Mouse (Mus musculus): ENCODE results near the gene Pdzk1. TPM values are rescaled to one million over a fixed set of nuclear protein-coding genes. Genes with fewer than 3 reads are reported as not detected.

The Pdzk1 gene
- polyA plus RNA-seq, 1 experiment from 2014 or later, result 0.20 TPM

GRCm38 (mm10) chr3:96902336-96902999, 73.4 kb downstream of the Pdzk1 start:
- Histone ChIP-seq H3K4me1 (replicated peaks; ENCODE audit: control insufficient read depth, insufficient read depth, low read length) (peaks cover 9% of the 10 kb centered on the region; the same call in 1 of the 2 replicates), H3K27me3 (replicated peaks; ENCODE audit: control insufficient read depth, insufficient read depth, low read length) (peaks cover 6% of the 10 kb centered on the region; the same call in 1 of the 2 replicates), H3K36me3 (ENCODE audit: control insufficient read depth, insufficient read depth) (peaks cover 4% of the 10 kb centered on the region; the same call in 1 of the 2 replicates), H3K9me3 (ENCODE audit: control insufficient read depth, low read length) (no peaks in the 10 kb centered on the region), H3K9ac (replicated peaks; ENCODE audit: low read depth, low read length) (no peak overlapping the region), H3K4me2 (ENCODE audit: low read length) (no peak overlapping the region), H3K4me3 (replicated peaks; ENCODE audit: low read length) (no peak overlapping the region), H3K27ac (ENCODE audit: low read length) (no peak overlapping the region)
- WGBS, result 92% methylated on average over 4 of the region's 4 CpGs
- no peak for ATAC-seq

- peaks cover 9% of the 10 kb centered on the region; the same call in 1 of the 2 replicates for H3K4me1 ChIP-seq (replicated peaks; ENCODE audit: control insufficient read depth, insufficient read depth, low read length)
- ATAC-seq, result 0 out of 2 replicates have a peak, but pooled peaks have one; percentile 7
- H3K9me3 ChIP-seq (ENCODE audit: control insufficient read depth, low read length), result no peaks in the 10 kb centered on the region
- H3K27ac ChIP-seq (ENCODE audit: low read length), result no peak within 1 kb of the TSS
- peak within 1 kb of the TSS; percentile 60 for H3K4me3 ChIP-seq (replicated peaks; ENCODE audit: low read length)
- WGBS, result 11% methylated on average over 14 of the region's 14 CpGs
- H3K4me2 ChIP-seq (ENCODE audit: low read length), result peak within 1 kb of the TSS; percentile 60
- no peaks in the 10 kb centered on the region for H3K36me3 ChIP-seq (ENCODE audit: control insufficient read depth, insufficient read depth)
- peaks cover 9% of the 10 kb centered on the region; the same call in 1 of the 2 replicates for H3K27me3 ChIP-seq (replicated peaks; ENCODE audit: control insufficient read depth, insufficient read depth, low read length)
- peak within 1 kb of the TSS; percentile 75 for H3K9ac ChIP-seq (replicated peaks; ENCODE audit: low read depth, low read length)
These were observed 75.3 kb downstream of the Pdzk1 start, which contains the start of gene Gja5 for GRCm38 (mm10) chr3:96904393-96904792. Gja5 (plus strand) TSS chr3:96904693.

- Histone ChIP-seq H3K4me3 (replicated peaks; ENCODE audit: low read length) (peak within 1 kb of the TSS; percentile 60), H3K9ac (replicated peaks; ENCODE audit: low read depth, low read length) (peak within 1 kb of the TSS; percentile 75), H3K9me3 (ENCODE audit: control insufficient read depth, low read length) (no peaks in the 10 kb centered on the region), H3K4me1 (replicated peaks; ENCODE audit: control insufficient read depth, insufficient read depth, low read length) (peaks cover 9% of the 10 kb centered on the region; the same call in 1 of the 2 replicates), H3K4me2 (ENCODE audit: low read length) (peak within 1 kb of the TSS; percentile 60), H3K36me3 (ENCODE audit: control insufficient read depth, insufficient read depth) (no peaks in the 10 kb centered on the region), H3K27me3 (replicated peaks; ENCODE audit: control insufficient read depth, insufficient read depth, low read length) (peaks cover 9% of the 10 kb centered on the region; the same call in 1 of the 2 replicates), H3K27ac (ENCODE audit: low read length) (no peak within 1 kb of the TSS)
- WGBS, result under 1% methylated on average over 40 of the region's 40 CpGs
- peak; percentile 96 for ATAC-seq
These were observed 75.9 kb downstream of the Pdzk1 start, which contains the start of gene Gpr89 for GRCm38 (mm10) chr3:96904851-96905541. Gpr89 (minus strand) TSS chr3:96905346.

GRCm38 (mm10) chr3:96905592-96905991, 76.5 kb downstream of the Pdzk1 start:
- H3K9me3 ChIP-seq (ENCODE audit: control insufficient read depth, low read length), result no peaks in the 10 kb centered on the region
- no peak overlapping the region for H3K27ac ChIP-seq (ENCODE audit: low read length)
- peaks cover 9% of the 10 kb centered on the region; the same call in 1 of the 2 replicates for H3K4me1 ChIP-seq (replicated peaks; ENCODE audit: control insufficient read depth, insufficient read depth, low read length)
- peak overlapping the region; percentile 60 for H3K4me3 ChIP-seq (replicated peaks; ENCODE audit: low read length)
- H3K27me3 ChIP-seq (replicated peaks; ENCODE audit: control insufficient read depth, insufficient read depth, low read length), result peaks cover 9% of the 10 kb centered on the region; the same call in 1 of the 2 replicates
- ATAC-seq, result peak; percentile 43
- peak overlapping the region; percentile 60 for H3K4me2 ChIP-seq (ENCODE audit: low read length)
- peak overlapping the region; percentile 75 for H3K9ac ChIP-seq (replicated peaks; ENCODE audit: low read depth, low read length)
- H3K36me3 ChIP-seq (ENCODE audit: control insufficient read depth, insufficient read depth), result no peaks in the 10 kb centered on the region
- 46% methylated on average over 9 of the region's 9 CpGs for WGBS

Other genes with a start within 250 kb of the Pdzk1 start
- 38.7 and 43.1 TPM in 2 replicates for gene Polr3gl, start 235.1 kb upstream of the Pdzk1 start, polyA plus RNA-seq (2015; fragmentation: Nextera tagmentation; extraction: Ambion mirVana)
- gene Ankrd34a, start 232.6 kb upstream of the Pdzk1 start, polyA plus RNA-seq (2015; fragmentation: Nextera tagmentation; extraction: Ambion mirVana), result 16.2 and 21.9 TPM in 2 replicates
- gene Lix1l, start 228.1 kb upstream of the Pdzk1 start, polyA plus RNA-seq (2015; fragmentation: Nextera tagmentation; extraction: Ambion mirVana), result 6.3 and 7.5 TPM in 2 replicates
- gene Rbm8a, start 199.4 kb upstream of the Pdzk1 start, polyA plus RNA-seq (2015; fragmentation: Nextera tagmentation; extraction: Ambion mirVana), result 123 and 132 TPM in 2 replicates
- gene Pex11b, start 193.9 kb upstream of the Pdzk1 start, polyA plus RNA-seq (2015; fragmentation: Nextera tagmentation; extraction: Ambion mirVana), result 55.1 and 61.6 TPM in 2 replicates
- gene Gm42957, start 193.8 kb upstream of the Pdzk1 start, polyA plus RNA-seq (2015; fragmentation: Nextera tagmentation; extraction: Ambion mirVana), result 0.10 and 0.13 TPM in 2 replicates
- gene Itga10, start 183.7 kb upstream of the Pdzk1 start, polyA plus RNA-seq (2015; fragmentation: Nextera tagmentation; extraction: Ambion mirVana), result 0.75 and 1.3 TPM in 2 replicates
- 1.2 and 3.5 TPM in 2 replicates for gene Ankrd35, start 159.2 kb upstream of the Pdzk1 start, polyA plus RNA-seq (2015; fragmentation: Nextera tagmentation; extraction: Ambion mirVana)
- 24.3 and 32.6 TPM in 2 replicates for gene Pias3, start 132.9 kb upstream of the Pdzk1 start, polyA plus RNA-seq (2015; fragmentation: Nextera tagmentation; extraction: Ambion mirVana)
- gene Nudt17, start 120.7 kb upstream of the Pdzk1 start, polyA plus RNA-seq (2015; fragmentation: Nextera tagmentation; extraction: Ambion mirVana), result 4.8 and 6.2 TPM in 2 replicates
- 32.2 and 33.9 TPM in 2 replicates for gene Polr3c, start 101.7 kb upstream of the Pdzk1 start, polyA plus RNA-seq (2015; fragmentation: Nextera tagmentation; extraction: Ambion mirVana)
- gene Rnf115, start 101.6 kb upstream of the Pdzk1 start, polyA plus RNA-seq (2015; fragmentation: Nextera tagmentation; extraction: Ambion mirVana), result 59.8 and 65.1 TPM in 2 replicates
- 0.08 and 0.22 TPM in 2 replicates for gene Cd160, start 67 bp downstream of the Pdzk1 start, polyA plus RNA-seq (2015; fragmentation: Nextera tagmentation; extraction: Ambion mirVana)
- gene Gja5, start 75.4 kb downstream of the Pdzk1 start, polyA plus RNA-seq (2015; fragmentation: Nextera tagmentation; extraction: Ambion mirVana), result 2.9 and 3.6 TPM in 2 replicates
- 33.1 and 43.7 TPM in 2 replicates for gene Gpr89, start 76.1 kb downstream of the Pdzk1 start, polyA plus RNA-seq (2015; fragmentation: Nextera tagmentation; extraction: Ambion mirVana)
- not detected in 2 replicates for gene Gja8, start 96.7 kb downstream of the Pdzk1 start, polyA plus RNA-seq (2015; fragmentation: Nextera tagmentation; extraction: Ambion mirVana)

All from forebrain, embryonic 16.5 days (tissue).